Mouse (Mus musculus): ENCODE results near the gene Sp7. TPM values are rescaled to one million over a fixed set of nuclear protein-coding genes. Genes with fewer than 3 reads are reported as not detected.

Gene Sp7
- polyA plus RNA-seq, 1 experiment from 2014 or later: 0.46 TPM

GRCm38 (mm10) chr15:102311489-102311888 lies 55.5 kb downstream of the Sp7 start:
- Histone ChIP-seq H3K9ac (ENCODE audit: low read depth, low read length) (no peak overlapping the region), H3K9me3 (ENCODE audit: control insufficient read depth, low read length) (no peaks in the 10 kb centered on the region), H3K36me3 (ENCODE audit: control insufficient read depth, insufficient read depth, low read length) (no peaks in the 10 kb centered on the region), H3K4me1 (ENCODE audit: control insufficient read depth, insufficient read depth, low read depth, low read length) (no peaks in the 10 kb centered on the region), H3K27me3 (replicated peaks; ENCODE audit: control insufficient read depth, insufficient read depth, low read length) (no peaks in the 10 kb centered on the region), H3K4me2 (ENCODE audit: low read length) (no peak overlapping the region), H3K27ac (ENCODE audit: low read depth, low read length) (no peak overlapping the region), H3K4me3 (ENCODE audit: low read length) (no peak overlapping the region)
- no peak for ATAC-seq

GRCm38 (mm10) chr15:102310074-102310845 lies 56.7 kb downstream of the Sp7 start:
- Histone ChIP-seq H3K9ac (ENCODE audit: low read depth, low read length) (no peak overlapping the region), H3K9me3 (ENCODE audit: control insufficient read depth, low read length) (no peaks in the 10 kb centered on the region), H3K4me2 (ENCODE audit: low read length) (no peak overlapping the region), H3K4me1 (ENCODE audit: control insufficient read depth, insufficient read depth, low read depth, low read length) (no peaks in the 10 kb centered on the region), H3K36me3 (ENCODE audit: control insufficient read depth, insufficient read depth, low read length) (no peaks in the 10 kb centered on the region), H3K27me3 (replicated peaks; ENCODE audit: control insufficient read depth, insufficient read depth, low read length) (no peaks in the 10 kb centered on the region), H3K27ac (ENCODE audit: low read depth, low read length) (no peak overlapping the region), H3K4me3 (ENCODE audit: low read length) (no peak overlapping the region)
- ATAC-seq: no peak
- 81% methylated on average over 10 of the region's 10 CpGs for WGBS

GRCm38 (mm10) chr15:102308717-102309116 lies 58.3 kb downstream of the Sp7 start:
- Histone ChIP-seq H3K4me3 (ENCODE audit: low read length) (no peak overlapping the region), H3K4me2 (ENCODE audit: low read length) (no peak overlapping the region), H3K9me3 (ENCODE audit: control insufficient read depth, low read length) (no peaks in the 10 kb centered on the region), H3K9ac (ENCODE audit: low read depth, low read length) (no peak overlapping the region), H3K4me1 (ENCODE audit: control insufficient read depth, insufficient read depth, low read depth, low read length) (no peaks in the 10 kb centered on the region), H3K36me3 (ENCODE audit: control insufficient read depth, insufficient read depth, low read length) (no peaks in the 10 kb centered on the region), H3K27me3 (replicated peaks; ENCODE audit: control insufficient read depth, insufficient read depth, low read length) (no peaks in the 10 kb centered on the region), H3K27ac (ENCODE audit: low read depth, low read length) (no peak overlapping the region)
- no peak for ATAC-seq
- 87% methylated on average over 9 of the region's 9 CpGs for WGBS

Other genes starting within 250 kb of the Sp7 start
- gene Spryd3, start 230.9 kb downstream of the Sp7 start, polyA plus RNA-seq (2015; fragmentation: Nextera tagmentation; extraction: Ambion mirVana): 105 and 108 TPM in 2 replicates
- gene Igfbp6, start 222.8 kb downstream of the Sp7 start, polyA plus RNA-seq (2015; fragmentation: Nextera tagmentation; extraction: Ambion mirVana): 3.9 and 4.4 TPM in 2 replicates
- gene Soat2, start 216.7 kb downstream of the Sp7 start, polyA plus RNA-seq (2015; fragmentation: Nextera tagmentation; extraction: Ambion mirVana): not detected in 2 replicates
- 39.6 and 51.0 TPM in 2 replicates for gene Zfp740, start 163.9 kb downstream of the Sp7 start, polyA plus RNA-seq (2015; fragmentation: Nextera tagmentation; extraction: Ambion mirVana)
- gene Csad, start 162.5 kb downstream of the Sp7 start, polyA plus RNA-seq (2015; fragmentation: Nextera tagmentation; extraction: Ambion mirVana): 35.5 and 43.3 TPM in 2 replicates
- 1.1 and 2.0 TPM in 2 replicates for gene Itgb7, start 135.2 kb downstream of the Sp7 start, polyA plus RNA-seq (2015; fragmentation: Nextera tagmentation; extraction: Ambion mirVana)
- 5.6 and 7.6 TPM in 2 replicates for gene Rarg, start 109.7 kb downstream of the Sp7 start, polyA plus RNA-seq (2015; fragmentation: Nextera tagmentation; extraction: Ambion mirVana)
- 0.06 and 0.14 TPM in 2 replicates for gene Gm9918, start 96.6 kb downstream of the Sp7 start, polyA plus RNA-seq (2015; fragmentation: Nextera tagmentation; extraction: Ambion mirVana)
- gene Mfsd5, start 87.7 kb downstream of the Sp7 start, polyA plus RNA-seq (2015; fragmentation: Nextera tagmentation; extraction: Ambion mirVana): 65.9 and 67.6 TPM in 2 replicates
- 4.1 and 6.4 TPM in 2 replicates for gene Espl1, start 70.9 kb downstream of the Sp7 start, polyA plus RNA-seq (2015; fragmentation: Nextera tagmentation; extraction: Ambion mirVana)
- 448 and 464 TPM in 2 replicates for gene Pfdn5, start 41.1 kb downstream of the Sp7 start, polyA plus RNA-seq (2015; fragmentation: Nextera tagmentation; extraction: Ambion mirVana)
- gene Myg1, start 35.5 kb downstream of the Sp7 start, polyA plus RNA-seq (2015; fragmentation: Nextera tagmentation; extraction: Ambion mirVana): 88.1 and 99.0 TPM in 2 replicates
- gene Aaas, start 16.4 kb downstream of the Sp7 start, polyA plus RNA-seq (2015; fragmentation: Nextera tagmentation; extraction: Ambion mirVana): 36.1 and 38.1 TPM in 2 replicates
- gene Sp1, start 39.0 kb upstream of the Sp7 start, polyA plus RNA-seq (2015; fragmentation: Nextera tagmentation; extraction: Ambion mirVana): 3.4 and 3.5 TPM in 2 replicates
- 0.10 and 0.30 TPM in 2 replicates for gene Amhr2, start 78.2 kb upstream of the Sp7 start, polyA plus RNA-seq (2015; fragmentation: Nextera tagmentation; extraction: Ambion mirVana)
- 83.3 and 98.7 TPM in 2 replicates for gene Prr13, start 91.8 kb upstream of the Sp7 start, polyA plus RNA-seq (2015; fragmentation: Nextera tagmentation; extraction: Ambion mirVana)
- 120 TPM in 2 replicates for gene Pcbp2, start 103.4 kb upstream of the Sp7 start, polyA plus RNA-seq (2015; fragmentation: Nextera tagmentation; extraction: Ambion mirVana)
- gene Gm10337, start 136.5 kb upstream of the Sp7 start, polyA plus RNA-seq (2015; fragmentation: Nextera tagmentation; extraction: Ambion mirVana): 8.1 and 21.8 TPM in 2 replicates
- gene Map3k12, start 149.9 kb upstream of the Sp7 start, polyA plus RNA-seq (2015; fragmentation: Nextera tagmentation; extraction: Ambion mirVana): 55.7 and 62.4 TPM in 2 replicates
- gene Tarbp2, start 151.0 kb upstream of the Sp7 start, polyA plus RNA-seq (2015; fragmentation: Nextera tagmentation; extraction: Ambion mirVana): 104 and 109 TPM in 2 replicates
- 4.1 and 5.0 TPM in 2 replicates for gene Npff, start 157.8 kb upstream of the Sp7 start, polyA plus RNA-seq (2015; fragmentation: Nextera tagmentation; extraction: Ambion mirVana)

All from hindbrain, embryonic 16.5 days (tissue).